Mouse (Mus musculus): ENCODE data around the gene Lztfl1.
"Not testable (repeated sequence)": the region's sequence is repeated elsewhere in the genome, so short reads cannot be mapped to it uniquely, and the experiment has no call there.

Gene Lztfl1

DNA sequence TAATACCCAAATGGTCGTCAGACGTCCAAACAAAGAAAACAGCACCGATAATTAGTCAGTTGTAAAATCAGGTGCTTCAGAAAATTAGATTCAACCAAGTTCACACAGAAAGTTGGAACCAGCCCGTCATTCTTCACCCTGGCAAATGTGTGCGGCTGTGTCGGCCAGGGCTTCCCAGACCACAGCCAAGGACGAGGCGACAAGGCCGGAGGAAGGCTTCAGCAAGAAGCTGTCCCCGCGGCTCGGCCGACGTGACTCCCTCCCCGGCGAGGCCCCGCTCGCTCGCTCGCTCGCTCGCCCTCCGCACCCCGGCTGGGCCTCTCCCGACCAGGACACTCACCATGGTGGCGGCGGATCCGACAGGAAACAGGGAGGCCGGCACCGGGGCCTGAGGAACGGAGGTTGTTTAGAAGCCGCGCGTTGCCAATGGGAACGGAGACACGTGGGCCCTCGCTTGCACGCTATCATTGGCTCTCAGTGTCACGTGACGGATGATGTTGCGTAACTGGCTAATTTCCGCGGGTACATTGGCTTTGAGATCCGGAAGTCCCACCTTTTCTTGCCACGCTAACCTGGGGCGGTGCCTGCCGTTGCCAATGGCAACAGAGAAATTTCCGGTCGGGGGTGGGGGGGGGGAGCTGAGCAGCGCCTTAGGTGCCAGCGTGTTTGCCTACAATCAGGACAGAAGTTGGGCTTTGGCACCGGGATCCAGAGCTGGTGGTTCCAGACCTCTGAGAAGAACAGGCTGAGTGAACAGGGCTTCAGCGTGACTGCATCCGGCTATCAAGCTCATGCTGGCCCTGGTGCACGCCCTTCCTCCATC, at the start of gene Lztfl1:
Lztfl1 (minus strand) TSS at position 512 of the 823 bp plus-strand sequence.
- in situ Hi-C loops (cut with MboI; ENCODE audit: low sequenced_read_pairs): no loop called here

DNA sequence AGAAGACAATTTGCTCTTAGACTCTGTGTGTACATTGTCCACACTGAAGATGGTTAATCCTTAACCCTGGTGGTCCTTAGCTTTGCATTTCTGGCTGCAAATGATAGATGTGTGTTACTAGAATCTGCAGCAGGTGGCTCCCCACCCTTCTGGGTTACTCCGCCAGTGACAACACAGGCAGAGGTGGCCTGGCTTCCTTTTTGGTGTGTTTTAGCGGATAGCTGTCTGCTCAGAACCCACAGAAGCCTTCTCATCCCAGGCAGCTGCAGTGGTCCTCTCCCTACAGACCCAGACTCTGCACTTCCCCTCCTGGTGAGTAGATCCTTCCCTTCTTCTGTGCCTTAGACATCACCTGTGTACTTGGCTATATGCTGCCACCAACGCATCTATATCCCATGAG, 49.5 kb upstream of the Lztfl1 start:
- in situ Hi-C loops (cut with MboI; ENCODE audit: low sequenced_read_pairs): no loop called here

DNA sequence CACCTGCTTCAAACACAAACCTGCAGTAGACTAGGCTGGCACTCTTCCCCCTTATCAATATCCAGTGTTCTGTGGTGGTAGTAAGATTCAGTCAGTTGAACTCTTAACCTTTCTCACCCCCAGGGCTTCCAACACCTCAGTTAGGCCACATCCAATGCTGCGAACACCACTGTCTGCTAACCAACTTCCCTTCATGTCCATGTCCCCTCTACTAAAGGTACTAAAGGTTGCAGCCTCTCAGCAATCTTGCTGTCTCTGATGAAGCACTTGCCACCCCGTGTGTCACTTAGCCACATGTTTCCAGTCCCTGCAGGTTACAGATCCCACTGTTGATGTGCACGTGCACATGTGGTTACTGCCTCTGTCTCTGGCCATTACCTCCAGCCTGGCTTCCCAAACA, 46.3 kb upstream of the Lztfl1 start:
- in situ Hi-C loops (cut with MboI; ENCODE audit: low sequenced_read_pairs): no loop called here

DNA sequence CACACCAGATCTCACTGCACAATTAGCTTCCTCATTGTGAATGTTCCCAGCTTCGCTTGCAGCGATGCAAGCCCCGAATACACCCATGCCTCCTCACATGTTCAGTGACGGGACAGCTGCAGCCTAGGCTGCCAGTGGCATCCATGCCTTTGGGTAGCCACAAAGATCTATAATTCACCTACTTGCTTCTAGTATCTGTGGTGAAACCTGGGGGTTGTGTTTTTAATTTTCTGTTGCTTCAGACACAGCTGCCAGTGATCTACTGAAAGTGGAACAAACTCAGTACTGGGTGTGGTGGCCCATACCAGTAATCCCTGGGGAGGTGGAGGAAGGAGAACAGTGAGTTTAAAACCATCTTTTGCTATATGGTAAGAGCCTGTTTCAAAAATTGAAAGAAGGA, 45.4 kb upstream of the Lztfl1 start:
- in situ Hi-C loops (cut with MboI; ENCODE audit: low sequenced_read_pairs): no loop called here

DNA sequence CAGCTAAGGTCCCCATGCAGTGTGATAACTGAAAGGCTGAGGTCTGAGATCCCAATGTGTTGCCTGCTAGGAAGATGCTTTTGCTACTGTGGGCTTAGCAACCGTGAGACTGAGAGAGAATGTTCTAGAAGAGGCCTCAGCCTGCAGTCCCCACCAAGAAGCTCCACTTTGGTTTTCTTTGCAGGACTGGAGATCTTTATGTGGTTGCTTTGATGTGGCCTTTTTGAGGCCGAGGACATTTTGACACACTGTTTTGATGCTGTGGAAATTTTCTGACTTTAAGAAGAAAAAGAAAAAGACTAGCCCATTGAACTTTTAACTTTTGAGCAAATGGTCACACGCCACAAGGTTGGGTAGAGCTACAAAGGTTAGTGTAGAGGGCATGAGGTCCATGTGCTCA, 43.3 kb upstream of the Lztfl1 start:
- in situ Hi-C loops (cut with MboI; ENCODE audit: low sequenced_read_pairs): no loop called here

DNA sequence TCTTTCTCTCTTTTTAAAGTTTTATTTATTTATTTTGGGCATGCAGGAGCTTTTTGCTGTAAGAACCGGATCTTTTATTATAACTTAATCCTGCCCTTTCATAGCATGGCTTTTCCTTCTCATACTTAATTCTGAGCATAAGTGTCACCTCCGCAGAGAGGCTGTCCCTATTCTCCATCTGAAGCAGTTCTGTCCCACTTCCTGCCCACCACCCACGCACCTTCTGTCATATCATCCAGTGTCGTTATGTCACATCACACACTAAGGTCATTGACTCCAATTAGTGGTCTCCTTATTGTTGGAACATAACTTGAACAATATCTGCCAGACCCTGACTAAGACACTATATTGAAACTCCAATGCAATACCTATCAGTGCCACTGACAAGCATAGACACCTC, 41.1 kb upstream of the Lztfl1 start:
- in situ Hi-C loops (cut with MboI; ENCODE audit: low sequenced_read_pairs): no loop called here

DNA sequence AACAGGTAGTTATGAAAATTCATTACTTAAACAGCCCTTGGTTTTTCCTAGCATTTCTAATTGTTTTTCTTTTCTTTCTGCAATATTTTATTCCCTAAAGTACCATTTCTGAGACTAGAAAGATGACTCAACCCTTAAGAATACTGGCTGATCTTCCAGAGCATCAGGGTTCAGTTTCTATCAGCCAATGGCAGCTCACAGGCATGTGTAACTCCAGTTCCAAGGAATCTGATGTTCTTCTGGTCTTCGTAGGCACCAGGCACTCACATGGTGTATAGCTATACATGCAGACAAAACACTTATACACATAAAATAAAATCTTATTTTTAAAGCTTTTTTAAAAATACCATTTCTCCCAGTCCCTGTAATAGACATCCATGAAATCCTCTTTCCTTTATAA, 40.7 kb upstream of the Lztfl1 start:
- in situ Hi-C loops (cut with MboI; ENCODE audit: low sequenced_read_pairs): no loop called here

DNA sequence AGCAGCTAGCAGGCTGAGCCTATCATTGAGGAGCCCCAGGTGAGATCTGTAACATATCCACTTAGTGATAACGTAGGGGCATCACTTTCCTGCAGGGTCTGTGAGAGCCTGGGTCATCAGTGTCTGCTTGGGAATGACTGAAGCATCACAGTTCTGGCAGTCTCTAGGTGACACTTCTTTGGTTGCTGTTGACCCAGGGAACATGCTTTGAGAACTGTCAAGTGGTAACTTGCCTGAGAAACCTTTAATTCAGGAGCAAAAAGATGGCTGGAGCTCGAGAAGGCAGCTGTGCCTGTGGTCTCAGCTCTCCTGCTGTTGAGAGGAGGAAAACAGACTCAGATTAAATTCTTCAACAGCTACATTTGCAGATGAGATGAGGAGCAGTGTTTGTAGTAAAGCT, 39.8 kb upstream of the Lztfl1 start:
- in situ Hi-C loops (cut with MboI; ENCODE audit: low sequenced_read_pairs): no loop called here

DNA sequence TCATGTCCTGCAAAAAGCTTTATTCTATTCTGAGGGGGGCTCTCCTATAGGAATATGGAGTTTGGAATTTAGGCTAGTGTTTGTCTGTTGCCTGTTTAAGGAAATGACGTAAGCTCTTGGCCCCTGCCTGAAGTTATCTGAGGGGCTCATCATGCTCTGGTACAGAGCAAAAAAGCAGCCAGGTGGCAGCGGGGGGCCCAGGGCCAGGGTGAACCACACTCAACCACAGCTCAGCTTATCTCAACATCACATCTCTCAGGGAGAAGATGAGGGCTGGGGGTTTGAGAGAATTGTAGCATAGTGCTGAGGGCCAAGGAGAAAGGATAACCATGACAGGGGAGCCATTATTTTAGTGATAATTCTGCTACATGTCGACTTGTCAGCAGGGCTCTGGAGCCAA, 39.3 kb upstream of the Lztfl1 start:
- in situ Hi-C loops (cut with MboI; ENCODE audit: low sequenced_read_pairs): no loop called here

DNA sequence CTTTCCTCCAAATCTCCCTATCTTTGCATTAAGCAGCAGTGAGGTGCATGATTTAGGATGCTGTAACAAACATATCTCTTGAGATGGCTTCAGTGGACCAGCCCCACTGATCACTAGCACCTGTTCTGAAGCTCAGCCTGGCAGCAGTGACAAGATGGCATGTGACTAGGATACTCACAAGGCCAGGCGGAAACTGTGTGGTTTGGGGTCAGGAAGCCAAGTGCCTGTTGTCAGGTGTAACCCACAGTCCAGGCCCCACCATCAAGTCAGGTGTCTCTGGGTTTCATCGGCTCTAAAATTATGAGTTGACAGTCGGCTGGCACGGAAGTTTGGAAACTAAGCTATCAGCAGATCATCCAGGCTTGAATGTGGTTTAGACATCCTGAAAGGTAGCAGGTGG, 36.8 kb upstream of the Lztfl1 start:
- in situ Hi-C loops (cut with MboI; ENCODE audit: low sequenced_read_pairs): no loop called here

DNA sequence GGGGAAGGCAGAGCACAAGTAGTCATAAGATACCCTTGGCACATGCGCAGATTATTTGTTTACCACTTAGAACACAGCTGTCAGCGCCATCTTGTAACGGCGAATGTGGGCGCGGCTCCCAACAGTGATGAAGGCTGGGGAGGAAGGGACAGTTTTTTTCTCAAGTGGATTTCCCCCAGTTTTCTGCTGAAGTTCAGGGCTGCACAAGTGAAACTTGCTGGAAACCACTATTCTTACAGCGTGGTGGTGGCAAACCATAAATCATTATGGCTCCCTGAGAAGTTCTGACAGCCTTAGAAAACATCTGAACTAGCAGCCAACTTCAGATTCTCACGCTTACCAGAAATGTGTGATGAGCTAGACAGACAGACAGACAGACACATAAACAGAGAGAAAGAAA, 32.2 kb upstream of the Lztfl1 start:
- in situ Hi-C loops (cut with MboI; ENCODE audit: low sequenced_read_pairs): not testable (repeated sequence)

DNA sequence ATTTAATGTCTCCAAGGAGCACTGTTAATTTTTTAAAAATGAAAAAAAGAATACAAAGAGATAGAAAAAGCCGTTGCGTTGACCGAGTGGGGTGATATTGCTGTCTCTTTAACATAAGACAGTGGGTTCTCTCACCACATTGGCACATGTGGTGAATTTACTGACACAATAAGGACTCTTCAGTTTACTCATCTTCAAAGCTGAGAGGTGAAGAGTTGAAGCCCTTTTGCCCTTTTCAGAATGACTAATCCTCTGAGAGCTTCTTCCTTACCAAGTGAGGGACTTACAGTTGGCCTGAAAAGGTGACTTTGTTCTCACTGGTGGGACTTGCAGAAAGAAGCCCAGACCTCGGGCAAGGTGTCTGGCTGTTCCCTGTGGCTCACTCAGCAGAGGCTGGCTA, 23.3 kb upstream of the Lztfl1 start:
- in situ Hi-C loops (cut with MboI; ENCODE audit: low sequenced_read_pairs): no loop called here

DNA sequence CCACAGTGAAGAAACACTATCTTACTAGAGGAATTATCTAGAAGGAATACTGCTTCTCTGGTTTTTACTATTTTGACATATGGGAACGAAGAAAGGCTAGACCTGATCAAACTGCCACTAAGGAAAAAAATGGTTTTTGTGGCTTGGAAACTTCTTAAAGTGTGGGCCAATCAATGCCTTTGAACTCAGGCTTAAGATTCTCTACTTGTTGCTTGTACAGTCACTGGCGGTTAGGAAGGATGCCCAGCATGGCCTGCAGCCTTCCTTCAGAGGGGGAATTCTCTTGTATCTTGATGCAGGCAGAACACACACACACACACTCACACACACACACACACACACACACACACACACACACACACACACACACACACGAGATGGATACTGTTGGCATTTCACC, 16.6 kb upstream of the Lztfl1 start:
- in situ Hi-C loops (cut with MboI; ENCODE audit: low sequenced_read_pairs): no loop called here

DNA sequence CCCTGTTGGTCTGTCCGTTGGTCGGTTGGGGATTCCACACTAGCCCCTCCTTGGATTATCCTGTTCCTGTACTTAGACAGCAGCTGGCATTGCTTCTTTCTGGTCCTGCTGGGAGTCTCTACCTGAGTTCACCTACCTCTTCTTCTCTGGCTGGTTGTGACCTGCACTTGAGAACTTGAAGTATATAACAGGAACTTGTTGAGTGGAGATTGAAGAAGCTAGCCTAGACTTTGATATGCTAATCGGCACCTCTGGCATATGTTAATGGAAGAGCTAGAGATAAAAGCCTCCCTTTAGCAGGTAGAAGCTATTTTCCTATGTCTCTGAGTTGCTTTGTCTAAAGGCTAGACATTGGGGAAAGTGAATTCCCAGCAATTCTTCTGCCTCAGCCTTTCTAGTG, 13.8 kb upstream of the Lztfl1 start:
- in situ Hi-C loops (cut with MboI; ENCODE audit: low sequenced_read_pairs): no loop called here

DNA sequence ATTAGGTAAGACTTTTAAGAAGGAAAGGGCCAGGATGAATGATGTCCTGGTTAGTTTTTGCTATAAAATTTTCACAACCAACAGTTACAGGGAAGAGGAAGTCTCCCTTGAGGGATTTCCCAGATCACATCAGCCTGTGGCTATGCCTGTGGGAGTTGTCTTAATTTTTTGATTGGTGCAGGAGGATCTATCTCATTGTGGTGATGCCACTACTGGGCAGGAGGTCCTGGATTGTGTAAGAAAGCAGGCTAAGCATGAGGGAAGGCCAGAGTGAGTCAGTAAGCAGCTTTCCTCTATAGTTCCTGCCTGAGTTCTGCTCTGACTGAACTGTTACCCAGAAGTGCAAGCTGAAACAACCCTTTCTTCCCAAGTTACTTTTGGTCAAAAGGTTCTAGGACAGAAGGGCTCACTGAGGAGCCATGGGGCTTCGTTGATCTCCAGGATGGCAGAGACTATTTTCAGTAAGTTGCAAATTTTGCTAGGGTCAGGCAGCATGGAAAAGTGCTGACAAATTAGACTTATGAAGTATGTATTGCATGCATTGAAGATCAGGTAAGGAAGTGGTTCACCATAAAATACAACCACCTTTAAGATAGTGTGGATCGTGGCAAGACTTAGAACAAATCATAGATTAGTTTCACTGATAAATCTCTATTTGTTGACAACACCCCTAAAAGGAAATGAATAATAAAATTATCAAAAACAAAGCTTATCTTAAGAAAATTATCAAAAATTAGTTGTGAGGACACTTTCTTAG, 5.4 kb upstream of the Lztfl1 start:
- in situ Hi-C loops (cut with MboI; ENCODE audit: low sequenced_read_pairs): no loop called here

DNA sequence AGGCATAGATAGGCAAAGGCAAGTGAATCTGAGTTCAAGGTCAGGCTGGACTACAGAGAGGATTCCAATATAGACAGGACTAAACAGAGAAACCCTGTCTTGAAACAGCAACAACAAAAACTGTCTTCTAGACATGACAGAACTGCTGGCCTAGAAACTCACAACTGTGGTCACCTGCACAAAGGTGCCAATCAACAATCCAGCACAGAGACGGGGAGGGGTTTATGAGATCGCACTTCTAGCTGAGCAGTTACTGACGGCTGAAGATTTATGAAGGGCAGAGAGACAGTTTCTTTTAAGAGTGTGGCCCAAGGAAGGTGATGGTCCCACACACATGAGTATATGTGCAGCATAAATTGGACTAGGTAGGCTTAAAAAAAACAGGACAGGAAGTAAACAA, 1.2 kb downstream of the Lztfl1 start:
- in situ Hi-C loops (cut with MboI; ENCODE audit: low sequenced_read_pairs): no loop called here

DNA sequence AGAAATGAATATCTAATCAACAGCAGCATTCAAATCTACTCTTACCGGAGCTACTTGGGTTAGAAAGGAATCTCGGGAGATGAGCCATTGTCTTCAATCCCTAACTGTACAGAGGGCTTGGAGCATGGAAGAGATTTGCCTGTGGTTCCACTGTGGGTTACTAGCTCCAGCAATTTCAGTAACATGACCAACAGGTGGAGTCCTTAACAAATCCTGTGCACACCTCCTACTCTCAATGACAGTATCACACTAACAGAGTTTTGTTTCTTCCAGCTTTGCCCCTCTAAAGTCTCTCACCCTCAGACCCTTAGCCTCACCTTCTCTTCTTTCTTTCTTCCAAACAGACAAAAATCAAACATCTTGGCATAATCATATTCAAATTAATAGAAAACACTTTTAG, 4.4 kb downstream of the Lztfl1 start:
- in situ Hi-C loops (cut with MboI; ENCODE audit: low sequenced_read_pairs): no loop called here

DNA sequence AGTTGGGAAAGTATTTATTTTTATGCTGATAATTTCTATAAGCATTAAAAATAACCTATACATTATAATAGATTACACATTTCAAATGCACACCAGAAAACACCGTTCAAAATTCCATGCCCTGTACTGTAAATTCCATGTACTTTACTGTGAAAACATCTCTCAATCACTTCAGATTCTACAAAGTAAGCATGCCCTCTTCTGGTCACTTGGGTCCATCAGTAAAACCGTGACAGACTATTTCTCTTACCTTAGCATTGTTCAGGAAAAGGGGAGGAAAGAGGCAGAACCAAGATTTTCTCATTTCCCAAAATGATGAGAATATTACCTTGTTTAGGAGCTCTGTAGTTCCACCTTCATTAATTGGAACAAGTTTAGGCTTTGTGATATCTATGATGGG, 8.3 kb downstream of the Lztfl1 start:
- in situ Hi-C loops (cut with MboI; ENCODE audit: low sequenced_read_pairs): no loop called here

DNA sequence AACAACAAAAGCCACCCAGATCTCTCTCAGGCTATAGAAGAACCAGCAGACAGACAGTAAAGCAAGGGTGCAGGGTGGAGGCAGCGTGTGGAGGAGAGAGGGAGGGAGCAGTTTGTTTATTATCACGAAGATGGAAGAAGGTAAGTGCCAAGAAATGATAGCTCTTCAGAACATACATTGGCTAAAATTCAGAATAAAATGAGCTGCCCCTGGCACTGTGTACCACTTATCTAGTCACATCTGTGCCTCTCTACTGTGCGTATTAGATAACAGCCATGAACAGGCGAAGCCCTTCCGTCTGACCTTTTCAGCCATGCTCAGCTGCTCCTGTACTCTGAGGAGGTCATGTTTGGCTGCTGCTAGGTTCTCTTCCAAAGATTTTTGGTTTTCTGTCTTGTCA, 15.7 kb downstream of the Lztfl1 start:
- in situ Hi-C loops (cut with MboI; ENCODE audit: low sequenced_read_pairs): no loop called here

DNA sequence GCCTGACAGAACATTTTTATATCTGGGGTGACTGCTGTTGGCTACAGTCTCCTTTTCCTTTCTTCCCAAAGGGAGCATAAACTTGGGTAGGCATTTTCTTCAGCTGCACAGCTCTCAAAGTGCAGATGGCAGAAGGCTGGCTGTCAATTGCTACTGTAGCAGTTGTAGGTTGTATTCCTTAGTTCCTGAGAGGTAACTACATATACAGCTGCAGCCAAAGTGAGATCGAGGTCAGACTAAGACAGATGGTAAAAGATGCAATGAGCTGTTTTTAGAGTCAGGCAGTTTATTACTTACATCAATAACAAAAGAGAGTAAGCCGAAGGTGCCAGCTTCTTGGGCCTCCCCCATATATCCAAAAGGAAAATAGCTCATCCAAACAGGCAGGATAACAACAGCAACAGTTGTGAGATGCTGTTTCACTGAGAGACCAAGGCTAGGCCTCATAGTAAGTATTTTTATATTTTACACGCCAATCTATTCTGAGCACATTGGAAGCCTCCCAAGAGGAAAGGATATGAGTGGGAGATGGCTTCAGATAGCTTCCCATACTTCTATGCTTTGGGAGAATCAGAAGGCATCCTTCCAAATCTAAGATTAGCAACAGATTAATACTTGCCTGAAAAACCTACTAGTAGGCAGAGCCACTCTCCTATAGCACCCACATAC, 21.7 kb downstream of the Lztfl1 start:
- in situ Hi-C loops (cut with MboI; ENCODE audit: low sequenced_read_pairs): no loop called here

DNA sequence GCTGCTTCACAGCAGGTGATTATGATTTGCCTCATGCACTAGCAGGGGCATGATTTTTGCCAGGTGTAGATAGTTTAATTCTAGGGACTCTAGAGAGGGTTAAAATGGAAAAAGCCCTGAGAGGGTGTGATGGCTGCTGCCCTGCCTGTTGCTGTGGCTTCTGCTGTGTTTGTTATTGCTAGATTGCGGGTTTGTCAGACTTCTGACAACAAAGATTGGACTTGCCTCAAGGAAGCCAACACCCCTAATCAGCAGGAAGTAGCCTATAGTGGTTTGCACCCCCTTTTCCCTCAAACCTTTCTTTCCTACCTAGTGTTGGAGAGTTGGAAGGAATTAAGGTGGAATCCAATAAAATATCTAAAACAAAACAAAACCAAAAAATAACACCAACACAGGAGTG, 29.3 kb downstream of the Lztfl1 start:
- in situ Hi-C loops (cut with MboI; ENCODE audit: low sequenced_read_pairs): no loop called here

DNA sequence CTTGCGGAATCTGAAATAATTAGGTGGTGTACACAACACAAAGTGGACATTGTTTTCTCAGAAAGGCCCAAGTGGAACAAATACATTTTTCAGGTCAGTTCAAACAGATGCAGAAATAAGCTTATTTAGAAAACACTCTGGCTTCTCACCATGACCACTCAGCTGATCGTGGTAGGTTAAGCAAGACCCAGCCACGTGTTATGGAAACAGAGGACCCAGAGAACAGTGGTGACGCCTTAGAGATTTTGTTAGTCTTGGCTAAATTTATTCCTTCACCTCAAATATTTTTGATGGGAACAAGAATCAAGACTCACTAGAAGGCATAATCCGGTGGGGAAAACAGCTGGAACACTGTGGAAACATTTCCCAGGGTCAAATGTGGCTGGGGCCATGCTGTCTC, 31.3 kb downstream of the Lztfl1 start:
- in situ Hi-C loops (cut with MboI; ENCODE audit: low sequenced_read_pairs): no loop called here
